Mouse (Mus musculus) naive thymus-derived CD4-positive, alpha-beta T cell, adult 2 months (primary cell): ENCODE results near the gene Lcat.

ENCODE experiments used
- DNase-seq: peaks from one replicate; pipeline ENCODE4 v3.0.0-alpha.2; 2011; ENCODE audit warnings: low read depth

The Lcat gene

DNA sequence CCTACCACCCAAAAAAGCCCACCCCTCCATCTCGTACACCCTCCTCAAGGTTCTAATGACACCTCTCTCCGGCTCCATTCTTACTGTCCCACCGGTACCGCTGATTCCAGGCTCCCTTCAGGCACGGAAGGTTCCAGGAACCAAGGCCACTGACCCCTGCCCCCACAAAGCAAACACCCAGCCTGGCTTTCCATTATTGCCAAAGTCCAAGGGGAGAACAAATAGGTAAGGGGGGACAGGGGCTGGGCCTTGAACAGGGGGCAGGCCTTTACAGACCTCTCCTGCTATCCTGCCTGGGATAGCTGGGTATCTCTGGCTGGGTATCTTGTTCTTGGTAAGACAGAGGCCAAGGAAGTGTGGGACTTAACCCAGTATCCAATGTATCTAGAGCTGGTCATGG is 640 bp downstream of the Lcat start:
- no peak for DNase-seq

DNA sequence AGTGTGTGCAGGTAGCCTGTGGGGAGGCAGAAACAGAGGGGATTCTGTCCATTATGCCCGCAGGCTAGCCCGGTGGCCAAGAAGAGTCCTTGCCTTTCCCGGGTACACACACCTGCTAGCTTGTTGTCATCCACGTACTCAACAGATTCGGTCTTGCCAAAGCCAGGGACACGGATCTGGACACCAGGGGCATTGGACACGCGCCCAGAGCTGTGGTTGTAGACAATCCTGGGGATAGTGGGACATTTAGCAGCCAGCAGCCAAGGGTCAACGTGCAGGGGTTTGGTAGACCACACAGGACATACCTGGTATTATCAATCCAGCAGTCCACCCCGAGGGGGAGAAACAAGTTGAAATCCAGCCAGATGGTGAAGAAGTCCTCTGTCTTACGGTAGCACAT is 1.2 kb downstream of the Lcat start:
- DNase-seq: no peak

DNA sequence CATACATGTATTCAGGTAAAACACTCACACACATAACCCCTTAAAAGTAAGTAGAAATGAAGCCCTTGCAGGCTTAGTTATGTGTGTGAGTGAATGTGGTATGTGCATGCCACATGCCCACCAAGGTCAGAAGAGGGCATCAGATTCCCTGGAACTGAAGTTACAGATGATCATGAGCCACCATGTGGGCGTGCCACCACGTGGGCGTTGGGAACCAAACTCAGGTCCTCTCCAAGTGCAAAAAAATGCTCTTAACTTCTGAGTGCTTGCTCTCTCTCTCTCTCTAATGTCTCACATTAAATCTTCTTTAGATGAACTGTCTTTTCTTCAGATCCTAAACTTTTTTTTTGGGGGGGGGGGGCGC is 4.9 kb downstream of the Lcat start, which contains the start of gene Psmb10:
TSS of gene Psmb10 (minus strand) at position 139 of the 364 bp plus-strand sequence.
- no peak for DNase-seq

DNA sequence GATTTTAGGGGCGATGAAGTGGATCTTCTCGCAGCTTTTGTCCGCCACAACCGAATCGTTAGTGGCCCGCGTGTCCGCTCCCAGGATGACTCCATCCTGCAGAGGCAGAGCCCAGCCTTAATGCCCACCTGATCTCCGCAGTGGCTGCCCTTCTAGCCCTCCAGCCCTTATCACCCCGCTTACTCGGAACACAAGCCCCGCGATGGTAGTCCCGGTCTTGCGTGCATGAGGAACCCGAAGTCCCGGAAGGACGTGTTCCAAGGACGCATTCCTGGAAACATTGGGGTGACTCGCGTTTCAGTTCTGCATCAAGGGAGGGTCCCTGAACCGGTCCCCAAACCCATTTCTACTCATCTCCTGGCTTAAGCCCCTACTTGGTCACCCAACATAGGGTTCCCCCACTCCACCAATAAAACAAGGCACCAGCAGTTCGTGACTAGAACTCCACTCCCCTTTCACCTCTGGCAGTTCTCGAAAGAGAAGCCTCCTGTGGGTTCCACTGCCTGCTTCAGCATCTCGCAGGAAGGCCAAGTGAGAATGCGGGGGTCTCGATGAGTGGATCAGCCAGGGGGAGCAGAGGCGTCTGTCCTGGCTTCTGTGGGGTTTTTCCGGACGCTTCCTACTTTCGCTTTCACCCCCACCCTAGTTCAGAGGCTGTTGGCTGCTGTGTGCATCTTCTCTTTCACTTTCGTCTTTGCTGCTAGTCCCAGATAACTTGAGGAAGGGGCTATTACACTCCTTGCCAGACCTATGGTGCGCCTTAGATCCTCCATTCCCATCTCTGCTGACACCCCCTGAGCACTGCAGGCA is 5.5 kb downstream of the Lcat start:
- DNase-seq: peak; percentile 78

DNA sequence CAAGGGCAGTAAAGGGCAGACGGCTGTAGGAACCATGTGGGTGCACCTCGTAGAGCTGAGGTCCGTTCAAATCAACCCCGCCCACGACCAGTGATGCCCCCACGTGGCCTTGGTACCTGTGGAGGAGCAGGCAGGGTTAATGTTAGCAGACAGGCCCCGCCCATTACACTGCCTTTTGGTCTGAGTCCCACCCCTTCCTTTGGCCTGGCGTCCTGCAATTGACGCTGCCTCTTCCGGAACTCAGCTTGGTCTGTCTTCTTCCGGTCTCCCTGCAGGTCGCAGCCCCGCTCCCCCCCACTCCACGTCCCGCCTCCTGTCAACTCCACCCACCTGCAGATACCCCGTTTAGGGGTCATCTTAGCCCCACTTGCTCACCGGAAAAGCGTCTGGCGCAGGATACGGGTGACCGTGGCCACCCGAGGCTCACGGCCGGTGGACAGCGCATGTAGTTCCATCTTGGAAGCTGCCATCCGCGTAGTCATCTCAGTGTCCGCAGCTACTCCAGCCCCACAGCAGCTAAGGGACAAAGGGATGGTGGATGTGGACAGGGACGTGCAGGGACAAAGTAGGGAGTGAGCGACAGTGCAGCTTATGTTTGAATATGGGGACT is 6.2 kb downstream of the Lcat start:
- DNase-seq: peak; percentile 67

DNA sequence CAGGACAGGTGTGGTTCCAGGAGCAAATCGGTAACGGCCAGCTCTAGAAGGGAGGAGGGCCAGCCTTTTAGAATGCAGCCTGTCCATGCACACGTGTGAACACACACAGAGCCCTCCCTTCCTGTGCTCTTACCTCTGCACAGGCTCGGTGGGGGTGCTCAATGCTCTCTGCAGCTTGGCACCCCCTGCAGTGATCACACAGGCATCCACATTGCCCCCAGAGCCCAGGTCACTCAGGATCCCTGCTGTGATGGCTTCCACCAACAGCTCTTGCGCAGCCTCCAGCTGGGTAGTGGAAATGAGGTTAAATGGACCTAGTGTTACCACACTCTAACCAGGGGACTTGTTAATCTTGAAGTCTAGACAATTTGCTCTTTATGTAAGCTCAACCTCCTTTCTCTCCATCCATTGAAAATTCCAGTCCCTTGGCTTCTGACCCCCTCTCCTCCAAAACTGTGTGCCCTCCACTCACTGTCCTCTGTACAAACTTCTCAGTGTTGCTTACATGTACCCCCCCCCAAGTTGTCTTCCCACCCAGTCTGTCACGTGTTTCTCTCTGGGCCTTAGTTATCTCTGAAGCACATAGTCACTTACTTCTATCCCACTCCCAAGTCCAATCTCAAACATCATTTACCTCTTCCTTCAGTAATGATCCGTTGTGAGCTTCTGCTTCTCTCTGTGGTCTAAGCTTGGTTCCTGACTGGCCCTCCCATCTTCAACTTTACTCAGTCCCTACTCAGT is 7.1 kb downstream of the Lcat start:
- no peak for DNase-seq

DNA sequence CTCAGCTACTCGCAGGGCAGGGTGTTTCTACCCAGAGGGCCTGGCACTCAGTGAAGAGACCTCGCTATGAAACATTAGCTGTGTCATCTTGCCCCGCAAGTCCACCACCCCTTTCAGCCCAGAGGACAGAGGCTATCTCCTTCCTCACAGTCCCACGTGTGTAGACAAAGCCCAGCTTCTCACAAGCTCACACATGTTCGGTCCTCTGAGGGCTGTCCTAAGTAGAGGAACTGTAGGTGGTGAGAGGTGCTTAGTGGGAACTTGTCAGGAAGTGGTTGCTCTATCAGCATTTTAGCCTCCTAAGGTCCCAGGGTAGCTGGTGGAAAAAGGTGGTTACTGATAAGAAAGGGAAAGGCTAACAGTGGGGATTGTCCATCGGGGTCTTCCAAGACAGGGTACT is 8.1 kb downstream of the Lcat start:
- no peak for DNase-seq

DNA sequence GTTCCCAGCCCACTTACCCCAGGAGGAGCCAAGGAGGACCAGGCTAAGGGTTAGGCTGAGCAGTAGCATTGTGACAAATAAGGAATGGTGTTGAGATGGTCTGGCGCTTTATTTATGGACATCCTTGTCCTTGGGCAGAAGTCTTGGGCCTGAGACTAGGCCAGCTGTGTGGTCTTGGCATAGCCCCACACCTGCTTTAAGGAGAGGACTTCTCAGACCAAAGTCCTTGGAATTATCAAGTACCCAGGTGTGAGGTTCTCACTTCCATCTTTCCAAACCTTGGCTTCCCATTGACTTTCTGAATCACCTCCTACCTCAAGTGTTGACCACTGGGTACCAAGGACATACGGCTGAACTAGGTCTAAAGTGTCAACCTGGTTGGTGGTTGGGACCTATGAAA is 9.4 kb downstream of the Lcat start, which contains the start of gene Ctrl:
TSS of gene Ctrl (minus strand) at position 101 of the 400 bp plus-strand sequence.
- no peak for DNase-seq

DNA sequence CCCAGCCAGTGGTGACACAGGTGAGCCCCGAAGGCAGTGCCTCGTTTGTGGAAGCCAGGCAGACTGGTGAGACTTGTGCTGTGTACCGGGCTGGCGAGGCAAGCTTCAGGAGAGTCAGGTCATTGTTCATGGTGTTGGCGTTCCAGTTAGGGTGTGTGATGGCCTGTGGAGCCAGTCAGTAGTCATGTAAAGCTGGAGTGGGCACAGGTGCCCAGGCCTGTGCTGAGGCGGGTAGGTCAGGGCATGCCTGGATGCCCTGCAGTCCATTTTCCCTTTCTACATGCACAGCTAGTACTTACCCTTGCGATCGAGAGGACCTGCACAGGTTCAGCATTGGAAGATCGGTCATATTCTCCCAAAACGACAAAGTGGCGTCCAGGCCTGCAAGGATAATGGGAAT is 10.7 kb downstream of the Lcat start:
- no peak for DNase-seq

DNA sequence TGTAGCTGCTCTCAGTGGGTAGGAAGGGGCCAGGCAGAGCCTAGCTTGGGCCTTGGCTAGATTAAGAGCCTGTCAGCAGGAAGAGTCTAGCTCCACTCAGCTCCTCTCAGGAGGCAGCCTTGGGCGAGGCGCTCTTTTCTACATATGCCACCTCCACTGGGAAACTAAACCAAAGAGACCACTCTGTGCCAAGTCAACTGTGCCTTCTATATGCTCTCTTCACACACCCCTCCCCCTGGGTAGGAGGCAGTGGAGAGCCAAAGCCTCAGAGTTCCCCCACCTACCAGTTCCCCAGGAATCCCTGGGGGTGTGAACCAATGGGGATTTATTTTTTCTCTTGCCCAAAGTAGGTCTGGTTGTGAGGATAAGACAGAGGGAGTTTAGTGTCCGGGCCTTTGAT is 11.9 kb downstream of the Lcat start:
- no peak for DNase-seq

DNA sequence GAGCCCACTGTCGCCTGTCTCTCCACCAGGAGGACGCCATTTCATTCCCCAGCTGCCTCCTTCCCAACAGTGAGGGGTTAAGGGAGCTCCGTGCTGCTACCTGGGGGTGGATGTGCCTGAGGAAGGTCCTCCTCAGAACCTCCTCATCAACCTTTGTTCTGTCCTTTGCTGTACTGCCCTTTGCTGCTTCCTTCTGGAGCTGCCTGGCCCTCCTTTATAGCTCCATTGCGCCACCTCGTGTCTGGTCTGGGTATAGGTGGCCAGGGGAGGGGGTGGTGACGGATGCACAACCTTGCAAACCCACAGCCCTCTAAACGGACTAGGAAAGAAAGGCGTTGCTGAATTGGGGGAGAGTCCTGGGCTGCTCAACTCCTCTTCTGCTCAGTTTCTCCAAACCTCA is 12.6 kb downstream of the Lcat start:
- peak; percentile 91 for DNase-seq

DNA sequence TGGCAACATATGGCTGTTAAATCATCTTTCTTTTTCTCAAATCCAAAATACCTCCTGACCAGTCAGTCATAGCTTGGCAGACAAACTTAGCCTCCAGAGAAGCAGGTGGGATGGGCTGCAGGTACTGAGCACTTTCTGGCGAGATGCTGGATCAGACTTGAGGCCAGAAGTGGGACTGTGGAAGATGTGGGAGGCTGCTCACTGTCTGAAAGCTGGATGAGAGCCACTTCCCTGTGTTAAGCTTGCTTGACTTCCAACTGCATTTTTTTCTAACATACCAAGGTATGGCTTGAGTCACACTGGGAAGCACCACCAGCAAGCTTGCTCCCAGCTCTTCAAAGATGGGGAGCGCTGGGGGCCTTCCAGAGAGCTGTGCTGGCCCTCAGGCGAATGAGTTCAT is 18.1 kb downstream of the Lcat start:
- DNase-seq: no peak

DNA sequence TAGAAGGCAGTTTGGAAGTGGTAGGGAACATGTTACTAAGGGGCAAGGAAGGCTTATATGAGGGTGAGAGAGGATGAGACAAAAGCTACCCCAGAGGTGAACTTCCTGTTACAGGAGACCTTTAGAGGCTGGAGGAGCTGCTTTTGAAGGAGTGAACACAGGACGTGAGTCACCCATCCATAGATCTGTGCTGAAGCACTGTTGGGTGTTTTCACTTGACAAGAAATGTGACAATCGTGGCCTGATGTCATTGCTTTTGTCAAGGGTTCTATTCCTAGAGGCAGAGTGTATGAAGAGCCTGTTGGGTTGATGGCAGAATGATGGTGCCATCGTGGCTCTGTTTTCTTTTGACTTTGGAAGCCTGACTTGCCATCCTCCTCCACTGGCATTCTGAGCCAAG is 23.8 kb downstream of the Lcat start:
- peak; percentile 58 for DNase-seq

DNA sequence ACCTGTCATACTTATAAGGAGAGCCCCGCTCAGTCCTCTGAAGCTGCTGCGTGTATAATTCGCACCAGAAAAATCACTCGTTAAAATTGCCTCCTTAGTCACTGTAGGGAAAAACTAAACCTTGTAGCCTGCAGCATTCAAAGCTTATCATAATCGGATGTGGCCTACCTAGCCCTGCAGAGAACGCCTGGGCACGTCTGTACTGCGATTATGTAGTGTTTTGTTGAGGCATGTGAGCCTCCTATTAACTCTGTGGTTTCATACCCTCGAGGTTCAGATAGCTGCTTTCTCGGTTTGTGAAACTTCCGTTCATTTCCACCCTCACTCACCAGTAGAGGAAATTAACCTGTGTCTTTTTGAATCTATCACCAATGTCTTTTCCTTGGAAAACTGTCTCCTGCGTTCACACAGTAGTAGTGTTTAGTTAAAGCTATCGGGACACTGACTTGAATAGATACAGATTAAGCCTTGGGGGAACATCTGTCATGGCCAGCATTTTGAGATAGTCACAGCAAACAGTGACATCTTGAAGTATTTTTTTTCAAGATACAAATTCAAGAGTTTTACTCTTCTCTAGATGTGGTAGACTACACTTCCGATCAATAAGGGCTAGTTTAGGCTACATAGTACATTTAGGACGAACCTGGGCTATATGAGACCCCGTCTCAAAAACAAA is 42.1 kb downstream of the Lcat start:
- DNase-seq: peak; percentile 78

DNA sequence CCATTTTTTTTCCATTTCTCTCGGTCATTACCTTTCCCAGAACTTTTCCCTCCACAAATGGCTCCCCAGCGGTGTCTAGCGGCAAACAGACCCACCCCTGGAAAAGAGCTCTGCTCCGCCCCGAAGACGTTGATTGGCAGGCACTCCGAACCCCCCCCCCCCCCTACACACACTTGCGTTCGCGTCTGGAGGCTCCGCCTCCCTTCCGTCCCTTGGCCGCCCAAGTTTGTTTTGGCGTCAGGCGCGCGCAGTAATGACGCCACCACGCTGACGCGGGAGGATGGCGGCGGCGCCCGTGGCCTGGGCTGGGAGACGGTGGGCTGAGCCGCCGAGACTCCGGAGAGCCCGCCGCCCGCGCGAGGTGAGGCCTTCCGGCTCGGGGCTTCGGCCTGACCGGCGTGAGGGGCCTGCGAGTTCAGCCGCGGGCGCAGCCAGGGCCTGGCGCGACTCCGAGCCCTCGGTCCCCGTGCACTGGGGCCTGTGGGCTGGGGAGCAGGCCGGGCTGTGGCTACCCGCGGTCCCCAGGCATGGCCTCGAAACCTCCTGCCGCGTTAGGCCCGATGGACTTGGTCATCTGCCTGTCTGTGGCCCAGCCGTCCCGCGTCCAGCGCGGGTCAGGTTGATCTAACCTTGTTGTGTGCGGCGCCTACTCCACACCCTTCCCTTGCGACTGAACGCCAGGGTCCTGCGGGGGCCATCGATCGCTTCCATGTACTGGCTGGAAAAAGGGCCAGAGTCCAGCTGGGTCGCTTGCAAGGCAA is 42.8 kb downstream of the Lcat start, which contains the start of gene Pskh1:
TSS of gene Pskh1 (plus strand) at position 262 of the 761 bp plus-strand sequence.
- DNase-seq: peak; percentile 97

DNA sequence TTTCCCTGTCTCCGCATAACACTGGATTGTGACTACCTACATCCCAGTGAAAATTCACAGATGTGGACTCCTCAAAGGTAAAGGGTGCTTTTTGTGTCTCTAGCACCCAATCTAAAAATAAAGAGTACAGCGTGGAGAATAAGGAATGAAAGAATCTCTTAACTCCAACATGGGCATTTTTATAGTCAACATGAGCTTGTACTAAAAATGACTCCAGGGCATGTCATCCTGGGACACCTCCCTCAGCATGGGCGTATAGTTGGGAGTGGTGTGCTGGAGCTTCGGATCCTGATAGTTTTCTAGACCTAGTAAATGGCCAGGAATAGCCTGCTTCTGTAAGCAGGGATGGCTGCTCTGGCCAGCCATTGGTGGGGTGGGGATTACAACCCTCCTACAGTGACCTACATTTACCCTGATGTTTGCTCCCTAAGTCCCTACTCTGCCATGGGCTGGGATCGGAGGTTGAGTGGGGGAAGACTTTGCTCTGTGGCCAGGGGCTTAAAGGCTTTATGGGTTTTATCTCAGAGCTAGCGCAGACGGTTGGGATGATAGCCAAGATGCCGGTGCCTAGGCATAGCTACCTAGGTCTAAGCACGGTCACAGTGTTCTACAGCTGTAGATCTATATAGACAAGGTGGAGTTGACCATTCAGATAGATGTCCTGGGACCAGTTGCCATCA is 45.2 kb downstream of the Lcat start:
- no peak for DNase-seq

DNA sequence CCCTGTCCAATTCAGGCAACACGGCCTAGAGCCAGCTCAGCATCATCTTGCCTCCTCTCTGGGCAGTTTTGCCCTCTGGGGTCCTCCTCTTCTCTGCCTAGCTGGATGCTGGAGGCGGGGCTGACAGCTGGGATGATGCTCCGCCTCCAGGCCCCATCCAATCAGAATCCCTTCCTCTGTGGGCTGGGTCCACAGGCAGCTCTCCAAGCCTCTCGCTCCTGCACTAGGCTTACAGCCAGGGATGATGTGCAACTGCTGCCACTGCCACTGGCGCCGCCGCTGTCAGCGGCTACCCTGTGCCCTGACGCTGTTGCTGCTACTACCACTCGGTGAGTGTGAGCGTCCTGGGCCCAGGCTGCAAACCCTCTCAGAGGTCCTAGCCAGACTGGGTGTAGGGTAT is 49.8 kb downstream of the Lcat start, which contains the start of gene Nrn1l:
TSS of gene Nrn1l (plus strand) at position 229 of the 400 bp plus-strand sequence.
- no peak for DNase-seq

DNA sequence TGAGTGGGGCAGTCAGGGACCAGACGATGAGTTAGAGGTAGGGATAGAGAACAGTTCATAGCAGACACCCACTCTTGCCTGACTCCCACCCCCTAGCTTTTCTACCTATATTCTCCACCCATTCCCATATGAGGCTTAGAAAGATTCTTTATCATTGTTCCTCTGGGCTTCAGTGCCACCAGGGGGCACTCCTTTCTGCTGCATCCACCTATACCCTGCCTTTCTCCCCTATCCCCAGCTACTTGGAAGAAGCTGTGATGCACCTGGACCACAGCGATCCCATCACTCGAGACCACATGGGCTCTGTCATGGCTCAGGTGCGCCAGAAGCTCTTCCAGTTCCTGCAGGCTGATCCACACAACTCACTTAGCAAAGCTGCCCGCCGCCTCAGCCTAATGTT is 50.8 kb downstream of the Lcat start:
- peak; percentile 59 for DNase-seq

DNA sequence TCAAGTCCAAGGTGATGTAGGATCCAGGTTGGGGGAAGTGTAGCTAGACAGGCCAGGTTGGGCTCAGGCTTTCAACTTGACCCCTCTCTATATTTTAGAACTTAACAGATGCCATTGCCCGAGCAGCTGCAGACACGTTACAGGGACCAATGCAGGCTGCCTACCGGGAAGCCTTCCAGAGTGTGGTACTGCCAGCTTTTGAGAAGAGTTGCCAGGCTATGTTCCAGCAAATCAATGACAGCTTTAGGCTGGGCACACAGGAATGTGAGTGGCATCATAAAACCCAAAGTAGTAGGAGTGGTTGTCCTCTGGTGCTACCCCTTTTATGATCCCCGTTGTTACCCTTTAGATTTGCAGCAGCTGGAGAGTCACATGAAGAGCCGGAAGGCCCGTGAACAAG is 52.3 kb downstream of the Lcat start:
- DNase-seq: no peak

DNA sequence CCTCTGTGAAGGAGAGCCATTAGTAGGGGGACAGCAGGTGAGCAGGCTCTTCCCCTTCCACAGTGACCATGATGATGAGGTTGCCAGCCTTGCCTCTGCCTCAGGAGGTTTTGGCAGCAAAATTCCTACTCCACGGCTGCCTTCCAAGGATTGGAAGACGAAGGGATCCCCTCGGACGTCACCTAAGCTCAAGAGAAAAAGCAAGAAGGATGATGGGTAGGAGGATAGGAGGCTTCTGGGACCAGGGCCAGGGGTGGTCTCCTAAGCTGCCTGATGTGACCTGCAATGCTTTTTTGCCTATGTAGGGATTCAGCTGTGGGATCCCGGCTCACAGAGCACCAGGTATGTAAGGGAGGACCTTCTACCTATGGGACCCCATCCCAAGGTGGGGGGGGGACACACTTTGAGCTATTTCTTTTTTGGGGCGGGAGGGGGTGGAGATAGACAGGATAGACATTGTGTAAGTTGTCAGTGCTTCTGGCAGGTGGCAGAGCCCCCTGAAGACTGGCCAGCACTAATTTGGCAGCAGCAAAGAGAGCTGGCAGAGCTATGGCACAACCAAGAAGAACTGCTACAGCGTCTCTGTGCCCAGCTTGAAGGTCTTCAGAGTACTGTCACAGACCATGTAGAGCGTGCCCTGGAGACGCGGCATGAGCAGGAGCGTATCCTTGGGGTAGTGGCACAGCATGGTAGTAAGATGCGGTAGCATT is 53.3 kb downstream of the Lcat start:
- no peak for DNase-seq
